Mouse (Mus musculus) hindbrain, postnatal 0 days (tissue): Measurements from ENCODE around the gene Hs6st3. TPM values are rescaled to one million over a fixed set of nuclear protein-coding genes. Genes with fewer than 3 reads are reported as not detected.
"Not testable (repeated sequence)": the region's sequence is repeated elsewhere in the genome, so short reads cannot be mapped to it uniquely, and the experiment has no call there.

Source experiments
- ATAC-seq: fragments of 200-750 bp; cut with Nextera tagmentation; 2 replicates; pipeline ENCODE4 v1.8.0; 2017; ENCODE audit warnings: mild to moderate bottlenecking, moderate TSS enrichment, moderate library complexity
- DNase-seq: peaks from one replicate; pipeline ENCODE4 v3.0.0-alpha.2; 2015; ENCODE audit warnings: low spot score
- H3K27ac ChIP-seq: fragments of 300-500 bp; sonication (generic); 2 replicates; pipeline ENCODE4 v1.5.1; 2014; ENCODE audit warnings: mild to moderate bottlenecking
- H3K27me3 ChIP-seq: fragments of 300-500 bp; sonication (generic); 2 replicates; pipeline ENCODE4 v1.6.1; 2014; ENCODE audit warnings: low read length, mixed read lengths; ENCODE audit not compliant: insufficient read depth
- H3K36me3 ChIP-seq: fragments of 300-500 bp; sonication (generic); 2 replicates; pipeline ENCODE4 v1.6.1; 2014; ENCODE audit warnings: low read length, mixed read lengths; ENCODE audit not compliant: insufficient read depth
- H3K4me1 ChIP-seq: fragments of 300-500 bp; sonication (generic); 2 replicates; pipeline ENCODE4 v1.6.1; 2014; ENCODE audit warnings: antibody characterized with exemption, low read length, mixed read lengths; ENCODE audit not compliant: insufficient read depth
- H3K4me2 ChIP-seq: fragments of 300-500 bp; sonication (generic); 2 replicates; pipeline ENCODE4 v1.6.1; 2014; ENCODE audit warnings: low read depth, mild to moderate bottlenecking, low read length, moderate library complexity, mixed read lengths
- H3K4me3 ChIP-seq: fragments of 300-500 bp; sonication (generic); 2 replicates; pipeline ENCODE4 v1.5.1; 2014; ENCODE audit warnings: low read length
- H3K9ac ChIP-seq: fragments of 300-500 bp; sonication (generic); replicated peaks from 2 replicates; pipeline ENCODE4 v1.6.1; 2014; ENCODE audit warnings: mild to moderate bottlenecking, low read length, moderate library complexity, mixed read lengths
- H3K9me3 ChIP-seq: fragments of 300-500 bp; sonication (generic); 2 replicates; pipeline ENCODE4 v1.6.1; 2016; ENCODE audit warnings: low read length, mixed read lengths
- CTCF ChIP-seq: IDR thresholded peaks from 2 replicates; pipeline ENCODE4 v1.5.1; 2016; ENCODE audit warnings: antibody characterized with exemption, control low read depth, low read depth
- WGBS: fragments of 180-500 bp; shearing (Covaris S2); extraction: QIAGEN DNeasy Blood & Tissue Kit; methylation state at CpG from one replicate; pipeline ENCODE4 v1.1.7; 2014; 5-methylcytosine and 5-hydroxymethylcytosine counted together
- polyA plus RNA-seq: library from polyadenylated mRNA; unstranded; fragments of >200 nt; fragmentation: Nextera tagmentation; extraction: Ambion mirVana; gene quantifications from 2 replicates; pipeline ENCODE4 v1.2.1, GENCODE M21; 2015
- total RNA-seq: library from RNA; depleted of rRNA; stranded (reverse); fragments of >200 nt; gene quantifications from 2 replicates; pipeline ENCODE4 v1.2.3, GENCODE M21; 2014

The Hs6st3 gene
- total and polyA plus RNA-seq, 2 experiments from 2014 or later, result 2.8 to 38.6 TPM

GRCm38 (mm10) chr14:119521056-119521455 is 382.9 kb downstream of the Hs6st3 start:
- WGBS, result 91% methylated on average over 1 of the region's 1 CpGs
- no peaks in the 10 kb centered on the region for H3K9me3 ChIP-seq
- no peak overlapping the region for H3K4me2 ChIP-seq
- no peak for ATAC-seq
- H3K36me3 ChIP-seq, result no peaks in the 10 kb centered on the region
- no peaks in the 10 kb centered on the region for H3K27me3 ChIP-seq
- no peak overlapping the region for H3K27ac ChIP-seq
- H3K9ac ChIP-seq, result no peak overlapping the region
- H3K4me1 ChIP-seq, result no peaks in the 10 kb centered on the region
- DNase-seq, result no peak
- no peak for TF ChIP-seq CTCF
- no peak overlapping the region for H3K4me3 ChIP-seq

GRCm38 (mm10) chr14:119532889-119533546 is 394.9 kb downstream of the Hs6st3 start:
- Histone ChIP-seq H3K27me3 (no peaks in the 10 kb centered on the region), H3K4me2 (peak overlapping the region; percentile 18; the same call in 1 of the 2 replicates), H3K9ac (no peak overlapping the region), H3K36me3 (no peaks in the 10 kb centered on the region), H3K4me1 (no peaks in the 10 kb centered on the region), H3K27ac (no peak overlapping the region), H3K9me3 (no peaks in the 10 kb centered on the region), H3K4me3 (no peak overlapping the region)
- DNase-seq, result no peak
- TF ChIP-seq CTCF, result no peak
- ATAC-seq, result no peak
- WGBS, result 60% methylated on average over 13 of the region's 13 CpGs

- no peak overlapping the region for H3K27ac ChIP-seq
- ATAC-seq, result no peak
- H3K4me3 ChIP-seq, result no peak overlapping the region
- 87% methylated on average over 5 of the region's 5 CpGs for WGBS
- no peaks in the 10 kb centered on the region for H3K36me3 ChIP-seq
- H3K4me2 ChIP-seq, result no peak overlapping the region
- H3K9ac ChIP-seq, result no peak overlapping the region
- H3K9me3 ChIP-seq, result no peaks in the 10 kb centered on the region
- no peaks in the 10 kb centered on the region for H3K27me3 ChIP-seq
- no peaks in the 10 kb centered on the region for H3K4me1 ChIP-seq
- no peak for TF ChIP-seq CTCF
- no peak for DNase-seq
These were observed 402.4 kb downstream of the Hs6st3 start for GRCm38 (mm10) chr14:119540505-119540904.

- DNase-seq (no peak), ATAC-seq (no peak)
- H3K4me2 ChIP-seq, result no peak overlapping the region
- no peaks in the 10 kb centered on the region for H3K9me3 ChIP-seq
- H3K4me1 ChIP-seq, result no peaks in the 10 kb centered on the region
- H3K4me3 ChIP-seq, result no peak overlapping the region
- no peak for TF ChIP-seq CTCF
- H3K27me3 ChIP-seq, result no peaks in the 10 kb centered on the region
- no peaks in the 10 kb centered on the region for H3K36me3 ChIP-seq
- 71% methylated on average over 3 of the region's 3 CpGs for WGBS
- no peak overlapping the region for H3K9ac ChIP-seq
- H3K27ac ChIP-seq, result no peak overlapping the region
These were observed 406.5 kb downstream of the Hs6st3 start for GRCm38 (mm10) chr14:119544596-119544995.

GRCm38 (mm10) chr14:119558356-119558755 is 420.2 kb downstream of the Hs6st3 start:
- Histone ChIP-seq H3K4me3 (no peak overlapping the region), H3K9ac (no peak overlapping the region), H3K27me3 (no peaks in the 10 kb centered on the region), H3K4me1 (no peaks in the 10 kb centered on the region), H3K27ac (no peak overlapping the region), H3K36me3 (no peaks in the 10 kb centered on the region), H3K4me2 (no peak overlapping the region), H3K9me3 (no peaks in the 10 kb centered on the region)
- 91% methylated on average over 4 of the region's 4 CpGs for WGBS
- no peak for DNase-seq
- ATAC-seq, result no peak
- TF ChIP-seq CTCF, result no peak

- Histone ChIP-seq H3K4me1 (peaks cover 4% of the 10 kb centered on the region), H3K9ac (no peak overlapping the region), H3K9me3 (no peaks in the 10 kb centered on the region), H3K4me3 (no peak overlapping the region), H3K36me3 (no peaks in the 10 kb centered on the region), H3K4me2 (no peak overlapping the region), H3K27ac (no peak overlapping the region), H3K27me3 (no peaks in the 10 kb centered on the region)
- ATAC-seq, result peak; percentile 47
- WGBS, result 28% methylated on average over 10 of the region's 10 CpGs
- peak; percentile 47 for DNase-seq
- TF ChIP-seq CTCF, result no peak
These were observed 443.9 kb downstream of the Hs6st3 start for GRCm38 (mm10) chr14:119582039-119582508.

- H3K27me3 ChIP-seq, result no peaks in the 10 kb centered on the region
- 85% methylated on average over 4 of the region's 4 CpGs for WGBS
- ATAC-seq (no peak), DNase-seq (no peak)
- H3K4me2 ChIP-seq, result no peak overlapping the region
- peaks cover 4% of the 10 kb centered on the region for H3K4me1 ChIP-seq
- TF ChIP-seq CTCF, result no peak
- H3K27ac ChIP-seq, result no peak overlapping the region
- no peaks in the 10 kb centered on the region for H3K9me3 ChIP-seq
- H3K9ac ChIP-seq, result no peak overlapping the region
- H3K4me3 ChIP-seq, result no peak overlapping the region
- no peaks in the 10 kb centered on the region for H3K36me3 ChIP-seq
These were observed 446.9 kb downstream of the Hs6st3 start for GRCm38 (mm10) chr14:119585069-119585468.

GRCm38 (mm10) chr14:119587365-119587764 is 449.2 kb downstream of the Hs6st3 start:
- H3K4me3 ChIP-seq, DNase-seq, H3K4me1 ChIP-seq, ATAC-seq, H3K9ac ChIP-seq, H3K27me3 ChIP-seq, H3K9me3 ChIP-seq, H3K4me2 ChIP-seq, H3K27ac ChIP-seq, H3K36me3 ChIP-seq: not testable (repeated sequence)
- 97% methylated on average over 1 of the region's 1 CpGs for WGBS
